Mouse (Mus musculus): ENCODE measurements around the gene Gpc6.

- TF ChIP-seq ZMIZ1 (IDR thresholded peaks at IDR 0.05; ENCODE audit: low read depth, low read length) (no peak), RAD21 (IDR thresholded peaks at IDR 0.05; ENCODE audit: low read depth, low read length) (no peak), MYC (IDR thresholded peaks at IDR 0.05; ENCODE audit: low read depth, low read length) (no peak), ZC3H11A (IDR thresholded peaks at IDR 0.05; ENCODE audit: low read depth, low read length) (no peak), POLR2A (IDR thresholded peaks at IDR 0.05; ENCODE audit: low read depth, low read length) (no peak), POLR2AphosphoS2 (IDR thresholded peaks at IDR 0.05; ENCODE audit: low read depth, low read length) (no peak), MAX (IDR thresholded peaks at IDR 0.05; ENCODE audit: low read length) (no peak), CTCF (conservative IDR thresholded peaks at IDR 0.05 in 1 of 2, IDR thresholded peaks at IDR 0.05 in 1 of 2; ENCODE audit: low read depth in 2 of 2, low read length in 2 of 2) (no peak), EP300 (IDR thresholded peaks at IDR 0.05; ENCODE audit: low read length) (no peak), ZKSCAN1 (IDR thresholded peaks at IDR 0.05; ENCODE audit: borderline replicate concordance, low read depth, low read length) (no peak), ZNF384 (IDR thresholded peaks at IDR 0.05; ENCODE audit: low read depth, low read length) (no peak)
These were observed 97.2 kb downstream of the Gpc6 start for GRCm38 (mm10) chr14:117022180-117022799.

All from CH12.LX (cell line).